Mouse (Mus musculus): ENCODE data around the gene B4galt4.

Gene B4galt4

GRCm38 (mm10) chr16:38729610-38730288, 12.3 kb upstream of the B4galt4 start:
- no peak for DNase-seq

- no peak for DNase-seq
Measured at GRCm38 (mm10) chr16:38730921-38731320, 11.1 kb upstream of the B4galt4 start.

GRCm38 (mm10) chr16:38741204-38741903, 710 bp upstream of the B4galt4 start:
- DNase-seq = no peak

GRCm38 (mm10) chr16:38742659-38743131, 631 bp downstream of the B4galt4 start:
- peak; percentile 29 for DNase-seq

- DNase-seq = no peak
Measured at GRCm38 (mm10) chr16:38743941-38744673, 2.0 kb downstream of the B4galt4 start.

- no peak for DNase-seq
Measured at GRCm38 (mm10) chr16:38750803-38751202, 8.7 kb downstream of the B4galt4 start.

GRCm38 (mm10) chr16:38753631-38754030, 11.6 kb downstream of the B4galt4 start:
- no peak for DNase-seq

- no peak for DNase-seq
Measured at GRCm38 (mm10) chr16:38755452-38756176, 13.6 kb downstream of the B4galt4 start.

- DNase-seq = no peak
Measured at GRCm38 (mm10) chr16:38756177-38756503, 14.1 kb downstream of the B4galt4 start.

- no peak for DNase-seq
Measured at GRCm38 (mm10) chr16:38756572-38756971, 14.5 kb downstream of the B4galt4 start.

GRCm38 (mm10) chr16:38757626-38758025, 15.6 kb downstream of the B4galt4 start:
- DNase-seq = no peak

- no peak for DNase-seq
Measured at GRCm38 (mm10) chr16:38758104-38758861, 16.2 kb downstream of the B4galt4 start.

GRCm38 (mm10) chr16:38760239-38760638, 18.2 kb downstream of the B4galt4 start:
- DNase-seq = no peak

GRCm38 (mm10) chr16:38760834-38761375, 18.8 kb downstream of the B4galt4 start:
- no peak for DNase-seq

- no peak for DNase-seq
Measured at GRCm38 (mm10) chr16:38761972-38762371, 19.9 kb downstream of the B4galt4 start.

GRCm38 (mm10) chr16:38762401-38762800, 20.3 kb downstream of the B4galt4 start:
- DNase-seq = no peak

- DNase-seq = no peak
Measured at GRCm38 (mm10) chr16:38763508-38763907, 21.4 kb downstream of the B4galt4 start.

- no peak for DNase-seq
Measured at GRCm38 (mm10) chr16:38766671-38767070, 24.6 kb downstream of the B4galt4 start.

GRCm38 (mm10) chr16:38767761-38768160, 25.7 kb downstream of the B4galt4 start:
- DNase-seq = no peak

GRCm38 (mm10) chr16:38768386-38768785, 26.3 kb downstream of the B4galt4 start:
- no peak for DNase-seq

GRCm38 (mm10) chr16:38769529-38769928, 27.5 kb downstream of the B4galt4 start:
- no peak for DNase-seq

GRCm38 (mm10) chr16:38771145-38771544, 29.1 kb downstream of the B4galt4 start:
- no peak for DNase-seq

Measured in cerebellum, adult 11-12 months (tissue).